Mouse (Mus musculus) limb, embryonic 12.5 days (tissue): ENCODE results near the gene Scd4. TPM values are rescaled to one million over a fixed set of nuclear protein-coding genes. Genes with fewer than 3 reads are reported as not detected.

Source experiments
- microRNA-seq: library from miRNA; unstranded; fragments of <30 nt; microRNA quantifications from one replicate; pipeline ENCODE4, GENCODE M21; 2017
- polyA plus RNA-seq: library from polyadenylated mRNA; unstranded; fragments of >200 nt; fragmentation: Nextera tagmentation; extraction: Ambion mirVana; gene quantifications from 2 replicates; pipeline ENCODE4 v1.2.1, GENCODE M21; 2016

Scd4 gene
- polyA plus RNA-seq, 1 experiment from 2014 or later = 0.06 TPM

Small RNA genes within 50 kb of the gene (microRNA-seq; reads per million reads assigned to microRNA genes)
- 0.70 reads per million for gene Mir5114

Other genes with a start within 250 kb of the Scd4 start
- gene Chuk, start 225.6 kb upstream of the Scd4 start, polyA plus RNA-seq = 55.2 and 56.6 TPM in 2 replicates
- gene Cwf19l1, start 197.2 kb upstream of the Scd4 start, polyA plus RNA-seq = 38.3 and 39.0 TPM in 2 replicates
- 105 and 108 TPM in 2 replicates for gene Bloc1s2, start 186.6 kb upstream of the Scd4 start, polyA plus RNA-seq
- gene Pkd2l1, start 140.7 kb upstream of the Scd4 start, polyA plus RNA-seq = 0.08 TPM in 1 of 2 replicates, not detected in the other
- not detected in 2 replicates for gene Scd3, start 129.8 kb upstream of the Scd4 start, polyA plus RNA-seq
- gene Scd2, start 39.4 kb upstream of the Scd4 start, polyA plus RNA-seq = 304 and 317 TPM in 2 replicates
- gene Scd1, start 74.8 kb downstream of the Scd4 start, polyA plus RNA-seq = 10.6 and 12.9 TPM in 2 replicates
- not detected in 2 replicates for gene Wnt8b, start 160.4 kb downstream of the Scd4 start, polyA plus RNA-seq
- 0.42 and 0.75 TPM in 2 replicates for gene Sec31b, start 212.8 kb downstream of the Scd4 start, polyA plus RNA-seq
- not detected in 2 replicates for gene Gm20538, start 219.7 kb downstream of the Scd4 start, polyA plus RNA-seq
- 499 and 524 TPM in 2 replicates for gene Ndufb8, start 222.3 kb downstream of the Scd4 start, polyA plus RNA-seq
- gene Hif1an, start 229.8 kb downstream of the Scd4 start, polyA plus RNA-seq = 46.5 and 47.2 TPM in 2 replicates